Mouse (Mus musculus): ENCODE data around the gene Cers5. TPM values are rescaled to one million over a fixed set of nuclear protein-coding genes. Genes with fewer than 3 reads are reported as not detected.

Gene Cers5
- polyA plus RNA-seq, 1 experiment from 2014 or later: 58.4 TPM

GRCm38 (mm10) chr15:99721921-99722743, 50.6 kb downstream of the Cers5 start:
- H3K4me1 ChIP-seq (replicated peaks): peaks cover 39% of the 10 kb centered on the region
- H3K36me3 ChIP-seq: peaks cover 49% of the 10 kb centered on the region
- H3K4me2 ChIP-seq (replicated peaks): no peak overlapping the region
- H3K9ac ChIP-seq (replicated peaks): no peak overlapping the region
- H3K27ac ChIP-seq: no peak overlapping the region
- no peaks in the 10 kb centered on the region for H3K9me3 ChIP-seq
- no peak for ATAC-seq
- 85% methylated on average over 25 of the region's 25 CpGs for WGBS
- H3K4me3 ChIP-seq (replicated peaks): no peak overlapping the region
- H3K27me3 ChIP-seq: no peaks in the 10 kb centered on the region

GRCm38 (mm10) chr15:99719865-99720264, 52.8 kb downstream of the Cers5 start:
- H3K9me3 ChIP-seq: no peaks in the 10 kb centered on the region
- no peak overlapping the region for H3K4me2 ChIP-seq (replicated peaks)
- peaks cover 58% of the 10 kb centered on the region for H3K36me3 ChIP-seq
- no peaks in the 10 kb centered on the region for H3K27me3 ChIP-seq
- H3K4me1 ChIP-seq (replicated peaks): peaks cover 42% of the 10 kb centered on the region
- H3K9ac ChIP-seq (replicated peaks): no peak overlapping the region
- ATAC-seq: no peak
- 79% methylated on average over 8 of the region's 8 CpGs for WGBS
- H3K4me3 ChIP-seq (replicated peaks): no peak overlapping the region
- no peak overlapping the region for H3K27ac ChIP-seq

- H3K27ac ChIP-seq: no peak overlapping the region
- H3K27me3 ChIP-seq: no peaks in the 10 kb centered on the region
- WGBS: 80% methylated on average over 9 of the region's 9 CpGs
- no peak for ATAC-seq
- no peaks in the 10 kb centered on the region for H3K9me3 ChIP-seq
- peaks cover 37% of the 10 kb centered on the region for H3K4me1 ChIP-seq (replicated peaks)
- peaks cover 66% of the 10 kb centered on the region for H3K36me3 ChIP-seq
- no peak overlapping the region; the same call in 1 of the 2 replicates for H3K9ac ChIP-seq (replicated peaks)
- no peak overlapping the region for H3K4me2 ChIP-seq (replicated peaks)
- H3K4me3 ChIP-seq (replicated peaks): no peak overlapping the region
These were observed 54.1 kb downstream of the Cers5 start for GRCm38 (mm10) chr15:99718461-99719021.

GRCm38 (mm10) chr15:99717386-99718334, 55.0 kb downstream of the Cers5 start, which contains the start of gene Gpd1:
TSS of gene Gpd1 (plus strand) at chr15:99717515.
- Histone ChIP-seq H3K9me3 (no peaks in the 10 kb centered on the region), H3K27me3 (no peaks in the 10 kb centered on the region), H3K4me3 (replicated peaks) (no peak within 1 kb of the TSS), H3K9ac (replicated peaks) (no peak within 1 kb of the TSS), H3K4me1 (replicated peaks) (peaks cover 37% of the 10 kb centered on the region), H3K27ac (peak within 1 kb of the TSS; percentile 71; the same call in 1 of the 2 replicates), H3K36me3 (peaks cover 66% of the 10 kb centered on the region), H3K4me2 (replicated peaks) (no peak within 1 kb of the TSS)
- no peak for ATAC-seq
- 73% methylated on average over 26 of the region's 26 CpGs for WGBS

- Histone ChIP-seq H3K27me3 (no peaks in the 10 kb centered on the region), H3K36me3 (peaks cover 66% of the 10 kb centered on the region), H3K4me1 (replicated peaks) (peaks cover 41% of the 10 kb centered on the region), H3K27ac (peak overlapping the region; percentile 71; the same call in 1 of the 2 replicates), H3K9ac (replicated peaks) (no peak overlapping the region), H3K9me3 (no peaks in the 10 kb centered on the region), H3K4me2 (replicated peaks) (no peak overlapping the region), H3K4me3 (replicated peaks) (no peak overlapping the region)
- WGBS: 88% methylated on average over 12 of the region's 12 CpGs
- ATAC-seq: no peak
These were observed 55.9 kb downstream of the Cers5 start for GRCm38 (mm10) chr15:99716814-99717213.

DNA sequence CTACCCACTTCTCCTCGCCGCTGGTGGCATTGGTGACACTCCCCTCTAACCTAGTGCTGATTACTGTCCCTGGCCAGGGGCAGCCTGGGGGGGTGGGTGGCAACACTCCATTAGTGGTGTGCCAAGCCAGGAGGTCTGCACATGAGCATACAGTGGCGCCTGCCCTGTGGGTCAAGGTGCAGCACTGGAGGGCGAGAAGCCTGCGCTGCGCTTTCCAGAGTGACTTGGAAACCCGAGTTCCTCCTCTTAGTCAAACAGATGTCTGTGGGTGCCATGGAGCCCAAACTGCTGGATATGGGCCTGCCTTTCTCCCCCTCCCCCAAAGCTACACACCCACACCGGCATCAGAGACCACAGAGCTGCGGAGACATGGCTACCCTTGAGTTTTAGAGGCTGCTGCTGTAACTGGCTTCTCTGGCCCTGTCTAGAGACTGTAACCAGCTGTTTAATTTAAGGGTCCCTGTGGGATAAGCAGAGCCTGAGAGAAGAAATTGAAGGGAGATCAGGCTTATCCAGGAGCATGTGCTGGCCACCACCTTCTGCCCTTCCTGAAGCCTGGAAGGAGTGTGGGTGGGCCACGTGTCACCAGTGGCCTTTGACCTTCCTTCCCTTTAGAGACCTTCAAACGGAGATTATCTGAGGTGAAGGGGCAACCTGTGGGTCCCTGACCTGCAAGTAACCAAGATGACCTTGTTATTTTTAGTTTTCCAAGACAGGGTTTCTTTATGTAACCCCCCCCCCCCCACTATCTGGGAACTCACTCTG, 56.5 kb downstream of the Cers5 start:
- Histone ChIP-seq H3K4me1 (replicated peaks) (peaks cover 41% of the 10 kb centered on the region), H3K27me3 (no peaks in the 10 kb centered on the region), H3K27ac (peak overlapping the region; percentile 71), H3K4me3 (replicated peaks) (no peak overlapping the region), H3K4me2 (replicated peaks) (no peak overlapping the region), H3K9me3 (no peaks in the 10 kb centered on the region), H3K36me3 (peaks cover 68% of the 10 kb centered on the region), H3K9ac (replicated peaks) (no peak overlapping the region; the same call in 1 of the 2 replicates)
- ATAC-seq: peak; percentile 38
- 76% methylated on average over 11 of the region's 11 CpGs for WGBS

- Histone ChIP-seq H3K4me3 (replicated peaks) (no peak overlapping the region), H3K27me3 (no peaks in the 10 kb centered on the region), H3K4me1 (replicated peaks) (peaks cover 39% of the 10 kb centered on the region), H3K36me3 (peaks cover 69% of the 10 kb centered on the region), H3K27ac (peak overlapping the region; percentile 71), H3K9me3 (no peaks in the 10 kb centered on the region), H3K4me2 (replicated peaks) (no peak overlapping the region), H3K9ac (replicated peaks) (no peak overlapping the region; the same call in 1 of the 2 replicates)
- WGBS: 70% methylated on average over 13 of the region's 13 CpGs
- ATAC-seq: peak; percentile 10
These were observed 57.3 kb downstream of the Cers5 start for GRCm38 (mm10) chr15:99715361-99715865.

- no peaks in the 10 kb centered on the region for H3K9me3 ChIP-seq
- ATAC-seq: peak; percentile 53
- H3K36me3 ChIP-seq: peaks cover 73% of the 10 kb centered on the region
- no peak overlapping the region for H3K4me3 ChIP-seq (replicated peaks)
- peak overlapping the region; percentile 71 for H3K27ac ChIP-seq
- peaks cover 39% of the 10 kb centered on the region for H3K4me1 ChIP-seq (replicated peaks)
- 43% methylated on average over 7 of the region's 7 CpGs for WGBS
- no peaks in the 10 kb centered on the region for H3K27me3 ChIP-seq
- H3K4me2 ChIP-seq (replicated peaks): no peak overlapping the region
- H3K9ac ChIP-seq (replicated peaks): no peak overlapping the region
These were observed 57.8 kb downstream of the Cers5 start for GRCm38 (mm10) chr15:99714858-99715257.

DNA sequence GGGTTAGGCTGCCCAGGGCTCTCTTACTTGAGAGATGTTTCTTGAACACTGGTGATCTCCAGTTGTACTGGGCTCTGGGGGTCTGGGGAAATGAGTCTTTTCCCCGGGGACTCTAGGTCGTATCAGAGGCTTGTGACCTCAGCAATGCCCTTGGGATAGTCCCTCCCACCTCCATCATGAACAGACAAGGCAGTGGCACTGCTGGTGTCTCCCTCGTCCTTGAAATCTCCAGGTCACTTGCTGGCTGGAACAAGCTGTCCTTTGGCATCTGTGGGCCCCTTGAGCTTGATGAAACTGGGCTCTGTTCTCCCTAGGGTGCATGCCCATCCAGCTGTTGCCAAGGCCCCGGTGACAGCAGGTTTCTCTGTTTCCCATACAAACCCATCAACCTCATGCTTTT, 58.5 kb downstream of the Cers5 start:
- Histone ChIP-seq H3K4me2 (replicated peaks) (no peak overlapping the region), H3K27me3 (no peaks in the 10 kb centered on the region), H3K27ac (peak overlapping the region; percentile 71), H3K36me3 (peaks cover 79% of the 10 kb centered on the region), H3K4me3 (replicated peaks) (no peak overlapping the region), H3K9me3 (no peaks in the 10 kb centered on the region), H3K9ac (replicated peaks) (0 out of 2 replicates have a peak overlapping the region, but pooled peaks have one; percentile 12), H3K4me1 (replicated peaks) (peaks cover 39% of the 10 kb centered on the region)
- 66% methylated on average over 4 of the region's 4 CpGs for WGBS
- 0 out of 2 replicates have a peak, but pooled peaks have one; percentile 1 for ATAC-seq

DNA sequence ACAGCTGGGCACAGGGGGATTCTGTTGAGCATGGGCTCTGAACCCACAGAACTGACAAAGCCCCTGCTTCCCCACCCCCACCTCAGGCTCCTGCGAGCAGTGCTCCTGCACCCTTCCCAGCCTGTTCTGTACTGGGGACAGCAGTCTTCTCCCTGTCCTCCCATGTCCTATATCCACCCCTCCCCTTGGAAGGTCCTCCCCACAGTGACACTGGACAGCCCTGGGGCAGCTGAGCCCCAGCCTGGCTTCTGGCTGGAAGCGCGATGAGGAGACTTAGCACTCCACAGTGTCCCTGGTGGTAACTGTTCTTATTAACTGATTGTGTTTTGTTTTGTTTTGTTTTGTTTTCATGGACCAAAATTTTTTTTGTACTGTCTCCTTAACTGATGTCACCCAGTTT, 59.1 kb downstream of the Cers5 start:
- Histone ChIP-seq H3K4me3 (replicated peaks) (no peak overlapping the region), H3K27me3 (no peaks in the 10 kb centered on the region), H3K9ac (replicated peaks) (no peak overlapping the region; the same call in 1 of the 2 replicates), H3K4me1 (replicated peaks) (peaks cover 39% of the 10 kb centered on the region), H3K36me3 (peaks cover 79% of the 10 kb centered on the region), H3K4me2 (replicated peaks) (no peak overlapping the region), H3K9me3 (no peaks in the 10 kb centered on the region), H3K27ac (peak overlapping the region; percentile 47)
- peak; percentile 21; the same call in 1 of the 2 replicates for ATAC-seq
- WGBS: 81% methylated on average over 3 of the region's 3 CpGs

Measured in midbrain, embryonic 13.5 days (tissue).